Mouse (Mus musculus) spleen, adult 2 months (tissue): ENCODE measurements around the gene Hk1.

ENCODE experiments used
- CTCF ChIP-seq: fragments of 200-500 bp; IDR thresholded peaks from 2 replicates; pipeline ENCODE4 v1.5.1; 2011; ENCODE audit warnings: mild to moderate bottlenecking, inconsistent platforms; ENCODE audit not compliant: insufficient read depth, insufficient read length, insufficient replicate concordance; ENCODE audit errors: extremely low read depth
- POLR2A ChIP-seq: fragments of 200-500 bp; IDR thresholded peaks from 2 replicates; pipeline ENCODE4 v1.6.1; 2011; ENCODE audit warnings: low read depth, low read length, inconsistent platforms

DNA sequence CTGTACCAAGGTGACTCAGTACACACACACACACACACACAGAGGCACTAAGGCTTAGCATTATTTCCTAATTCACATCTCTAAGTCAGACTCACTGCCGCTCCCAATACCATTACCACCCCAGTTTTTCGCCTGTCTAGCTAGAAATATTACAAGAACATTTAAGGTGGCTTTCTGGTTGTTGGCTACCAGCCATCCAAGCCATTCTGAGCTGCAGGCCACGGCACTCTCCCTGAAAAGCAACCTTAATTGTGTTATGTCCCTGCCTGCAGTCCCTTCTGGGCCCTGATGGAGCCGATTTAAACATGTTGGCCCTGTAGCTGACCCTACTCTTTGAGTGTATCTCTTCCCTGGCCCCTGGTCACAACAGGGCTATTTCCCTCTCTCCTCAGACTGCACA is 37.8 kb downstream of the Hk1 start:
- TF ChIP-seq POLR2A (no peak), CTCF (no peak)
